Mouse (Mus musculus): ENCODE measurements around the gene Bcl2l12.

DNA sequence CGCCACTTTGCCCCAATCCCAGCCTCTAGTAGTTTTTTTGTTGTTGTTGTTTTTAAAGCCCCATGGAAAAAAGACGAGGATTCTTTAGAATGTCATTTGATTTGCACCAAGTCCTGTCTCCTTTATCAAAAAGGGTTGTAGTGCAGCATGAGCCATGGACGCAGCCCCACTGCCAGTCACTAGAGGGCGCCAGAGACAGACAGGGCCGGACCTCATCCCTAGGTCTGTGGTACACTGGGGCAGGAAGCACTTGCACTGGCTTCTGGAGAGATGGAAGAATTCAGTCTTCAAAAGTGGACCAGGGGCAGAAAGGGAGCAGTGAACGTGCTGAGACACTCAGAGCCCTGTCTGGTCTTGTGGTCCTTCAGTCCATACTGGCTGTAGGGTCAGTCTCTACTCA, 15.4 kb downstream of the Bcl2l12 start:
- TF ChIP-seq CTCF (IDR thresholded peaks at IDR 0.05; ENCODE audit: low read depth) (peak; percentile 99), EP300 (IDR thresholded peaks at IDR 0.05; ENCODE audit: low read depth) (no peak)

Measured in liver, embryonic 14.5 days (tissue).